Mouse (Mus musculus): ENCODE data around the gene Dnm3. TPM values are rescaled to one million over a fixed set of nuclear protein-coding genes. Genes with fewer than 3 reads are reported as not detected.

Gene Dnm3
- 0.97 to 1.5 TPM in 2 of 3 replicates, not detected in the other for total RNA-seq (2017)

DNA sequence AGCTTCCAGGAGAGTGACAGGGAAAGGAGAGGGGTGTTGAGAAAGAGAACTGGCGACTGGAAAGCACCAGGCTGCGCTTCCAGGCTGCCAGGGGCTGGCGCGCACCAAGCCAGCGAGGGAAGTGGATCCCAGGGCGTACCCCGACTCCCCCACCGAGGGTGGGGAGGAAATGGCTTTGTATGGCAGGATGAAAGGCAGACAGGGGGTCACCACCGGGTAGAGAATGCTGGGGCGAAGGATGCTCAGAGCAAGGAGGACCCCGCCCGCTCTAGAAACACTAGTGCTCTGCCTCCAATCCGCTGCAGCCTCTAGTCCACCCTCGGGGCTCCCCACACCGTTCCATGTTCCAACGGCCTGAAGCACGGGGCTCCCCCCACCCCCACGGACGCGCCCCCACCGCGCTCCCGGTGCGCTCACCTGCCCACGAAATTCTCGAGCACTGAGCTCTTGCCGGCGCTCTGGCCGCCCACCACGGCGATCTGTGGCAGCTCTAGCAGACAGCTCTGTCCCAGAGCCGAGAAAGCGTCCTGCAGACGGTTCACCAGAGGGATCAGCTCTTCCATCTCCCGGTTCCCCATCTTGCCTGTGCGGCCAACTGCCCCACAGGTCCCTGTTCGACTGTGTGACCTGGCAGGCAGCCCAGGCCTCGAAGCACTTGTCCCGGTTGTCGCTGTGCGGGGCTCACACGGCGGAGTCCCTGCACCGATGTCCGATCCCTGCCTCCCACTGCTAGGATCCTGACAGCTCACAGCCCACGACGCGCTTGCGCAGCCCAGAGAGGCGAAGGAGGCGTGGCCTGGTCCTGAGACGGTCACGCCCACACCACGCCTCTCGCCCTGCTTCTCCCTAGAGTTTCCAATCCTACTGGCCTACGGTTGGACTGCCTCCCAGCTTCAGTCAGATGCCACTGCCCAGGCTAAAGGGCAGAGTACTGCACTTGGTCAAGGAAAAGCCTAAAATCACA, at the start of gene Dnm3:
Gene Dnm3 (minus strand): TSS at position 789 of the 964 bp plus-strand sequence.
- peak; percentile 27; the same call in 1 of the 2 replicates for ATAC-seq (replicated peaks; ENCODE audit: insufficient number of reproducible peaks, low FRiP score, low TSS enrichment, poor library complexity, severe bottlenecking)

DNA sequence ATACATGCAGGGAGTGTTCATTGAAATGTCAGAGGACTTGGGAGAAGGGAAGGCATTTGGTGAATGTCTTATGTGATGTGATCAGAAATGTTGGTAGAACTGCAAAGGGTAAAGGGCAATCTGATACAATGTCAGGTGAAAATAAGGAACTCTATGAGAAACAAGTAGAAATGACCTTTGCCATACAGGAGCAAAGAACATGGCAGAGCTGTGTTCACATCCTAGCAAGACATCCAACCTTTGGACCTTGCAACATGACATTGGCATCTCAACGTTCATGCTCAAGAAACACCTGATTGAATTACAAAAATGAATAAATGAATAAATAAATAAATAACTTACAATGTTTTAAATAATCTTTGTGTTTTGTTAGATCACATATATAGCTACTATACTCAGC, 37.3 kb upstream of the Dnm3 start:
- no peak for ATAC-seq (replicated peaks; ENCODE audit: insufficient number of reproducible peaks, low FRiP score, low TSS enrichment, poor library complexity, severe bottlenecking)

DNA sequence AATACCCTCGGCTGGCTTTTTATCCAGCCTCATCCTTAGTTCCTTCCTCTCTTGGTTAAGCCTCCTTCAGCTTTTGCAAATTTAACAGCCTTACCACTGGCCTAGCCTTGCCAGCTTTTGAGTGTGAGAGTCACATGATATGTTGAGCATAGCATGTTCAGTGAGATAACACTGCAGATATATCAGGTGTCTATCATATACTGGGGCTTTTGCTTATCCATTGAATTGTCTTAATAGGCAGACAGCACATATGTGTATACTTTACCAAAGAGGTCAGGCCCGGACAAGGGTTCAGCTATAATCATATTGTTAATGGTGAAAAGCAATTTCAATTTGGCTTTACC, 32.2 kb upstream of the Dnm3 start:
- ATAC-seq (replicated peaks; ENCODE audit: insufficient number of reproducible peaks, low FRiP score, low TSS enrichment, poor library complexity, severe bottlenecking), result no peak

DNA sequence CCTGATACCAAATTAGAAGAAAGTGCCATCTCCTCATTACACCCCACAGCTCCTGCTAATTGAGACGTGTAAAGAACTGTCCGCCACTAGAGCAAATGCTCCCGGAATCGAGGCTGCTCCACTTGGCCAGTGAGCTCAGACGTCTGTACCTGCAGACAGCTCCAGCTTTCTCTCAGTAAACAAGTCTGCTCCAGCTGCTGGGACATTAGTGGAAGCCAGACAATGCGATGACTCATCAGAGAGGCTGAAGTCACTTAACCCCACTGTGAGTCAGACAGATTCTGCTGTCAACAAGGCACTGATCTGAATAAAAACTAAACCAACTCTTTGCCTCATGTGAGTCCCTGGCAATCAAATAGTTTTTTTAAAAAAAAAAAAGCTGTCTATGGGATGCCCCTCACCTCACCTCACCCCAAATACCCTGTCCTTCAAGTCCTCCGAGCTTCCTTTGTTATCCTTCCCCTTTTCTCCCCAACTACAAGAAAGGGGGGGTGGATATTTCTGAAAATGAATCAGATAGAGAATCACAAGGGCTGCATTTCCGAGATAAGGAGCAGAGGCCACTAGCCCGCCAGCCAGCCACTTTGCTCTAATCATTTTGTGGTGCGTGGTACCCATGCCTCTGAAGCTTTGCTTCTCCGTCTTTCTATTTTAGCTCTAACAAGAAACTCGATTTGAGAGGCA, 31.6 kb upstream of the Dnm3 start:
- no peak for ATAC-seq (replicated peaks; ENCODE audit: insufficient number of reproducible peaks, low FRiP score, low TSS enrichment, poor library complexity, severe bottlenecking)

DNA sequence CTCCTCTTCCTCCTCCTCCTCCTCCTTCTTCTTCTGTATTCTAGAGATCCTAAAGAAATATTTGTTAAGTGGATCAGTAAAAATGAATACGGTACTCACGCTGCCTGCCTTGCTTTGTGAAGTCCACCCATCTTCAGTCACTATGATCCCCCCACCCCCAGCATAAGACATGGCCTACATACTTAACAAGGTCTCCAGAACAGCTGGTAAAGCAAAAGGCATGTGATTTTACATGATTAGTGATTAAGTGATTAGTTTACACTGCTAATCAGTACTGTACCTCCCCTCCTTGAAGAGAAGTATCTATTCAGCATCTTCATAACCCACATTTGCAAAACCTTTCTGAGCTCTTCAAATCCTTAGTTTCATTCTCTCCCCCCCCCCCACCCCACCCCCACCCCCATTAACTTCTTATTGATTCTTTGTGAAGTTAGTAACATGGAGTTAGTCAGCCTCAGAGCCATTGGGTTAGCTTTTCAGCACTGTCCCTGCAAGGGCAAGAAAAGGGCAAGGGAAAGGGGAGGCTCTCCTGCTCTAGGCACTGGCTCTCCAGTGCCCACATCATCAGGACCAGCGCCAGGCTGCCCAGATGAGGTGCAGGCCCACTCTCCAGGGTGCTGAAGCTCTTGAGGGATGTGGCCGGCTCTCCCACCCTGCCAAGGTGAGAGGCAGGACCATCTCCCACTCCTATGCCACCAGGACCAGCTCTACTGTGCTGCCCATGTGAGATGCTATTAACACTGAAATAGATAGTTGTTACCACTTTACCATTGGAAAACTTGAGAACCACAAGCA, 30.6 kb upstream of the Dnm3 start:
- no peak for ATAC-seq (replicated peaks; ENCODE audit: insufficient number of reproducible peaks, low FRiP score, low TSS enrichment, poor library complexity, severe bottlenecking)

DNA sequence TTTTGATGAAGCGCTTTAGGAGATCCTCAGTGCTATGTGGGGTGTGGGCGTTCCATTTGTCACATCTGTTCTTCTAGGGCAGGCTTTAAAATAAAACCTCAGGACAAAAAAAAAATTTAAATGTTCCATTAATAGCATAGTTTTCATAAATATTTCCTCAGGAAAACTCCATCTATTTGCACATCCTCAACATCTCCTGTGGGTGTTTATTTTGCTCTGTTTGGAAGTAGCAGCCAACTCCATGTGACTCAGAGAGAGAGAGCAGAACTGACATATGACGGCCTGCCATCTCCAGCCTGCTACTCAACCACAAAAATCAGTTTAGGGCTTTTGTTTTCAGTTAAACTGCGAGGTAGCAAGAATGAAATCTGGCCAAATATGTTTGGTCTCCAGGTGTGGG, 28.7 kb upstream of the Dnm3 start:
- ATAC-seq (replicated peaks; ENCODE audit: insufficient number of reproducible peaks, low FRiP score, low TSS enrichment, poor library complexity, severe bottlenecking), result no peak

DNA sequence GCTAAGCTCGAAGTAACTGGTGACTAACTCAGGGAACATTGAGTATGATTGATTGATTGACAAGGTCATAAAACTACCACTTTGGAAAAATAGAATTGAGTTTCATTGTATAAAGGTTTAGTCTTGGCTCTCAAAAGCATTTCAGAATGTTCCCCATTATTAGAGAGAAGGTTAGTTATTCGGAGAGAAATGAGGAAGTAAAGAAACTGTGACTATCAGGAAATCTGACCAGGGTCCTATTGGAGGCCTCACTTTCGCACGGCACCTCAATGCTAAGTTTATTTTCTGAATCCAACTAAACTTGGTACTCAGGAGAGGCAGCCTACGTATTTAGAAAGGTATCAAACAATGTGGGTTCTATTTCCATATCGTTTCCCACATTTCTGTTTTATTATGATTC, 27.8 kb upstream of the Dnm3 start:
- no peak for ATAC-seq (replicated peaks; ENCODE audit: insufficient number of reproducible peaks, low FRiP score, low TSS enrichment, poor library complexity, severe bottlenecking)

DNA sequence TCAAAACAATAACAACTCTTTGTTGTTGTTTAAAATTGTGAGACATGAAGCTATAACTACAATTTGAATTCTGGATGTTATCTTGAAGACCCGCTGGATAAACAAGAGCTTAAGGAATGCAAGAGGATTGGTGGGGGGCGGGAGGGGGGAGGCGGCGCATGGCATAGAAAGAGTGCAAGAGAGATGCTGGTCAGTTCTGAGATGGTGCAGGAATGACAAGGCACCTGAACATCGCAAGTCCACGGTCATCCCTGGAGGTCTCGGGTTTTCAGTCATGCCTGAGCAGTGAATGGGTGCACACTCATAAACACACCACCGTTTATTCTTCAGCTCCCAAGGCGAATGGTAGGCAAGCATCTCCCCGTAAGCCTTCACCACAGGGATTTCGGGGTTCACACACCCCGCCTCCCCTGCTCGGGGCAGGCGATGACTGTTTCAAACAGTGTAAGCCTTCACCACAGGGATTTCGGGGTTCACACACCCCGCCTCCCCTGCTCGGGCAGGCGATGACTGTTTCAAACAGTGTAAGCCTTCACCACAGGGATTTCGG, 1.2 kb downstream of the Dnm3 start:
- no peak for ATAC-seq (replicated peaks; ENCODE audit: insufficient number of reproducible peaks, low FRiP score, low TSS enrichment, poor library complexity, severe bottlenecking)

DNA sequence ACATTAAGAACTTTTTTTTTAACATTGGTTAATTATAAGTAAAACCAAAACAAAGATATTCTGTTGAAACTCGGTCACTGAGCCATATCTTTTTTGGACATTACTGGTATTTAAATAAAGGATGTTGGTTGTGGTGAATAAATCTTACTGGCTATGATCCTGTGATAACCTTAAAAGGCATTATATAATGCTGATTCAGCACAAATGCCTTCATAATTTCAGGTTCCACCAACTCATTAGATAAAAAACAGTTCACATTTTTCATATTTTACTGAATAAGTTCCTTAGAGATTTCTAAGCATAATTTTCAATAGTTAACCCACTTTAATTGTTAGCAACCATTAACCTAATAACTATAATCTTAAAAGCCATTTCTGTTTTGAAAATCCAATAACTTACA, 4.9 kb downstream of the Dnm3 start:
- no peak for ATAC-seq (replicated peaks; ENCODE audit: insufficient number of reproducible peaks, low FRiP score, low TSS enrichment, poor library complexity, severe bottlenecking)

DNA sequence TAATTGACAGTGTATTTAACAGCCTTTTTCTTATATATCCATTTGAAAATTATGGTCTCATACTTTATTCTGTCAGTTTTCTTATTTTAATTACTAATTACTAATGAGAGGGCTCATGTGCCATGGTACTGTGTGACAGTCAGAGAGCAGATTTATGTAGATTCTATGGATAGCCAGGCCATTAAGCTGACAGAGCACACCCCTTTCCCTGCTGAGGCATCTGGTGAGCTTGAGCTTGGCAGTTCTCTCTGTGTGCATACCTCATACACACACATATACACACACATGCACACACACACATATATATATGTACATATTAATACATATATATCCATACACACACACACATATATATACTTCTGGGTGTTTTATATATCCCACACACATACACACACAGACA, 6.7 kb downstream of the Dnm3 start:
- ATAC-seq (replicated peaks; ENCODE audit: insufficient number of reproducible peaks, low FRiP score, low TSS enrichment, poor library complexity, severe bottlenecking), result no peak

DNA sequence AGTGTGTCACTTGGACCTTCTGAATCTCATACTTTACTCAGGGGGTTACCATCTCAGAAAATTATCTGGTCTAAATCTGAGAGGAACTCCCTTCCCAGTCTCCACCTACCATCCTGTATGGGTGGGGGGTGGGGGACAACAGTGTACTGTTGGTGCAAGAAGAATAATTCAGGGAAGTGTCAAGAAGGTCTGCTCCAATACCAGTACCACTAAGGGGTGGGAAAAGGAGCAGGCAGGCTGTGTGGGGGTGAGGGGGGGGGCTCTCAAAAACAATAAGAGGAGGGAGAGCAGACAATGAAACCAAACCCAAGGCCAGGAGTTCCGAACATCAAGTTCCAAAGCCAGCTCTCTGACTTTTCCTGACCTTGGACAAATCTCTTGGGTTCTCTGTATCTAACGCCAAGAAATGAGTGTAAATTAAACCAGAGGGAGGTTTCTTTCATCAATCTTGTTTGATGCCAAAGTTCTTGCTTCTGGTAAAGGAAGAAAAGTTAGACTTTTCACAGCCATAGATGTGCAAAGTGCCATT, 8.0 kb downstream of the Dnm3 start:
- no peak for ATAC-seq (replicated peaks; ENCODE audit: insufficient number of reproducible peaks, low FRiP score, low TSS enrichment, poor library complexity, severe bottlenecking)

DNA sequence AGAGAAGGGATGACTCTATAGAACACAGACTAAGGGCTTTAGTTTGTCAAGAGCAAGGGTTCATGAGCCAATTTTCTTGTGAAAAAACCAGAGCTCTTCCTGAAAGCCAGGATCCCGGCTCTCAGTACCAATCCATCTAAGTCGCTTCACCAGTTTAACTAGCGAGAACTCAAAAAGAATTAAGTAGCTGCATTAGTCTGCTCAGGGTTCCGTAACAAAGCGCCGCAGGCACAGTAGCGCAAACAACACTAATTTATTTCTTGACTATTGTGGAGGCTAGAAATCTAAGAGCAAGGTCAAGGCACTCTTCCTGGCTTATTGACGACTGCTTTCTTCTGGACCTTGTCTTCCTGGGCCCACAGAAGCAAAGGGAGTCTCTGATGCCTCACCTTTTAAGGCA, 14.2 kb downstream of the Dnm3 start:
- no peak for ATAC-seq (replicated peaks; ENCODE audit: insufficient number of reproducible peaks, low FRiP score, low TSS enrichment, poor library complexity, severe bottlenecking)

DNA sequence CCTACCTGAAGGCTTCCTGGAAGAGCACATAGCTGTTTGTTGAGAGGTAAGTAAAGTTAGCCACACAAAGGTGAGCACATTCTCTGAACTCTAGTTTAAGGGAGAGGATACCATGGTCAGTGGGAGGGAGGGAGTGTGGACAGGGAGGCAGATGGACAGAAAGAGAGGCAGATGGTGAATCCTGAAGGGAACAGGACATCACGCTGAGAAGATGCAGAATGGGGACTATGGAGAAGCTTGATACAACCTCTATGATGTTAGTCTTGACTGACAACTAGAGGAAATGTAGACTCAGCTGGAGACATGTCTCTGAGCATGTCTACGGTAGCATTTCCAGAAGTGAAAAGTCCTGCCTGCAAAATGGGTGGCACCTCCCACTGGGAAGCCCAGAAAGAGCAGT, 19.1 kb downstream of the Dnm3 start:
- no peak for ATAC-seq (replicated peaks; ENCODE audit: insufficient number of reproducible peaks, low FRiP score, low TSS enrichment, poor library complexity, severe bottlenecking)

DNA sequence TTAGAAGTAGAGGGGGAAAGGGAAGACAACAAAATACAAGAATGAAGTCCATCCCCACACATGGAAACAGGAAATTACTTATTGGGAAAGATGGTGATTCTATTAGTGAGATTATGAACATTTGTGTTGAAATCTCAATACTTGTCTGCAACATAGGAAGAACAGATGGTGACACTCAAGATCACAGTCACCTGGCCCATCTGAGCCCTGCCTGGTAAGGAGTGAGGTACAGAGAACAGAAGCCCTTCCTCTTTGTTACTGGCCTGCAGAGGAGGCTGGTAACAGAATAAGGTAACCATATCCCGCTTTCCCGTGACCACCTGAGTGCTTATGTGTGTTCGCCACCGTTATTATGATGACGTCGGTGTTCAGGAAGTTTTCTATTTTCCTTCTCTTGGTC, 21.0 kb downstream of the Dnm3 start:
- ATAC-seq (replicated peaks; ENCODE audit: insufficient number of reproducible peaks, low FRiP score, low TSS enrichment, poor library complexity, severe bottlenecking), result no peak

DNA sequence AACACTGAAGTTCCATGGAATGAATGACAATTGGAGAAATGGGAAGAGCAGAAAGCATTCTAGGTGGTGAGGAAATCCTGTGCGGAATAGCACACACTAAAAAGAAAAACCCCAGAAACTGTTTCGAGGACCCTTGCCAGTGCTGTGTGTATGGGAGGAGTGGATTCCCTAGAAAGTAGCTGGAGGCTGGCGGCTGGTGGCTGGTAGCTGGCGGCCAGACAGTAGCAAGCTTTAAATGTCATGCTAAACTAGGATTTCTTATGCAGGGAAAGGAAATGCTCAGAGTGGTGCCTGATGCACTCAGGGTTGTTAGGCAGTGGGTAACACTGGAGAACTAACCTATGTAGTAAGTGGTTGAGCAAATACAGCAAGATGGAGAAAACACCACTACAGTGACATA, 21.4 kb downstream of the Dnm3 start:
- no peak for ATAC-seq (replicated peaks; ENCODE audit: insufficient number of reproducible peaks, low FRiP score, low TSS enrichment, poor library complexity, severe bottlenecking)

DNA sequence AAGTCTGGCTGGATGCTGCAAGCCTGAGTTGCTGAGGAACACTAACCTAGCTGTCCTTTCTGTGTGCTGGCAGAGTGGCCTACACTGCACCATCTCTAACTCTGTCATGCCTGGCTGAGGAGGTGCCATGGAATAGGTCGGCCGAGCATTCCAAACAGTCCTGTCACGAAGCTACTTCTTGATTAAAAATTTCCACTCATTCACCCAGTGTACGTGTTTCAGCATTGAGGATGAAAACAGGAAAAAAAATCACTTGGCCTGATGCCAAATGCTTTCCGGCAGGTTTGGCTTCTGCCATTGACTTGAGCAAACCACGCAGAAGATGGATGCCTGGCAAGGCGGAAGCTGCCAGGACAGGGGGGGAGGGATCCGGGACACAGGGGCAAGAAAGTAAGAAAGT, 24.3 kb downstream of the Dnm3 start:
- no peak for ATAC-seq (replicated peaks; ENCODE audit: insufficient number of reproducible peaks, low FRiP score, low TSS enrichment, poor library complexity, severe bottlenecking)

DNA sequence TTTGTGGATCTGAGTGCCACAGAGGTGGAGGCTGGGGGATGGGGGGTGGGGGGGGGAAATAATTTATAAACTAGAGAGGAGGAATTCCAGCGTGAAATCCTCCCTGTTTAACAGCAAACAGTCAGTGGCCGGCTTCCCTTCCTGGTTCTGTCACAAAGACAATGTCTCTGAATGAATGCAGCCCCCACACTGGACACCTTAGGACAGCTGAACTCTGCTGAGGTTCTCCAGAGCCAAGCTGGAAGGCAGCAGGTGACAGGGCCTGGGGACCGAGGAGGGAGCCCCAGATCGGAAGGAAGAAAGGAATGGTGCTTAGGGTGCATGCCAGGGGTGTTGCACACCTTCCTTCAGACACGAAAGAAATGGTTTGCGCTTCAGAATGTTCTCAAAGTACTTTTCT, 24.8 kb downstream of the Dnm3 start:
- ATAC-seq (replicated peaks; ENCODE audit: insufficient number of reproducible peaks, low FRiP score, low TSS enrichment, poor library complexity, severe bottlenecking), result no peak

DNA sequence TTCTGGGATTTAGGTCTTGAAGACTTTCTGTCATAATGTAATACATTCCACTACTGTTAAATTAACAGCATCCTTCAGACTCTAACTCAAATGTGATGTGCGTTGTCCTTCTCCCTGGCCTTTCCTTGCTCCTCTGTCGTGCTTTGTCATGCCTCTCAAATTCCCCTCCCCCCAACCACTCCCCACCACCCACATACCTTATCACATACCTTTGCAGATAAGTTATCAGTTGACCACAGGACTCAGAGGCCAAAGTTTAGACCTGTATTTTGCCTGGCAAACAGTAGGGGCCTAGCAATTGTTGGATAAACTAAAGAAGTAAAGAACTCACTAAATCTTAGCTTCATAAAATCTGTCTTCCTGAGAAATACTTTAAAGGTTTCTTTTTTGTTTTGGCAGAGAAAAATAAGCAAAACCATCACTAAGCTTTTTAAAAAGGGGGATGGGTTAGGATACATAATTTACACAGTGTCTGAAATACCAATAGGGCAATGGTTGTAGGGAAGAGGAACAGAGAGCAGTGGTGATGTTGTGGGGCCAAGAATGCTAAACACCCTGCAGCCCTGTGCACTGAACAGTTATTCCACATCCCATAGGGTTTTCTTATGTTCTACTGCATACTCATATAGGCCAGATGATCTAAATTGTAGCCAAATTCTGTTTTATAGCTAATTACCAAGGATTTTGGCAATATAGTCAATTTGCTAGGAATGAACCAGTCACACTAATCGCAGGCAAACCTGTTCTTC, 28.5 kb downstream of the Dnm3 start:
- no peak for ATAC-seq (replicated peaks; ENCODE audit: insufficient number of reproducible peaks, low FRiP score, low TSS enrichment, poor library complexity, severe bottlenecking)
